Mouse (Mus musculus) hindbrain, postnatal 0 days (tissue): ENCODE data around the gene Gse1. TPM values are rescaled to one million over a fixed set of nuclear protein-coding genes. Genes with fewer than 3 reads are reported as not detected.

Source experiments
- ATAC-seq: fragments of 200-750 bp; cut with Nextera tagmentation; 2 replicates; pipeline ENCODE4 v1.8.0; 2017; ENCODE audit warnings: mild to moderate bottlenecking, moderate TSS enrichment, moderate library complexity
- DNase-seq: peaks from one replicate; pipeline ENCODE4 v3.0.0-alpha.2; 2015; ENCODE audit warnings: low spot score
- H3K27ac ChIP-seq: fragments of 300-500 bp; sonication (generic); 2 replicates; pipeline ENCODE4 v1.5.1; 2014; ENCODE audit warnings: mild to moderate bottlenecking
- H3K27me3 ChIP-seq: fragments of 300-500 bp; sonication (generic); 2 replicates; pipeline ENCODE4 v1.6.1; 2014; ENCODE audit warnings: low read length, mixed read lengths; ENCODE audit not compliant: insufficient read depth
- H3K36me3 ChIP-seq: fragments of 300-500 bp; sonication (generic); 2 replicates; pipeline ENCODE4 v1.6.1; 2014; ENCODE audit warnings: low read length, mixed read lengths; ENCODE audit not compliant: insufficient read depth
- H3K4me1 ChIP-seq: fragments of 300-500 bp; sonication (generic); 2 replicates; pipeline ENCODE4 v1.6.1; 2014; ENCODE audit warnings: antibody characterized with exemption, low read length, mixed read lengths; ENCODE audit not compliant: insufficient read depth
- H3K4me2 ChIP-seq: fragments of 300-500 bp; sonication (generic); 2 replicates; pipeline ENCODE4 v1.6.1; 2014; ENCODE audit warnings: low read depth, mild to moderate bottlenecking, low read length, moderate library complexity, mixed read lengths
- H3K4me3 ChIP-seq: fragments of 300-500 bp; sonication (generic); 2 replicates; pipeline ENCODE4 v1.5.1; 2014; ENCODE audit warnings: low read length
- H3K9ac ChIP-seq: fragments of 300-500 bp; sonication (generic); replicated peaks from 2 replicates; pipeline ENCODE4 v1.6.1; 2014; ENCODE audit warnings: mild to moderate bottlenecking, low read length, moderate library complexity, mixed read lengths
- H3K9me3 ChIP-seq: fragments of 300-500 bp; sonication (generic); 2 replicates; pipeline ENCODE4 v1.6.1; 2016; ENCODE audit warnings: low read length, mixed read lengths
- CTCF ChIP-seq: IDR thresholded peaks from 2 replicates; pipeline ENCODE4 v1.5.1; 2016; ENCODE audit warnings: antibody characterized with exemption, control low read depth, low read depth
- WGBS: fragments of 180-500 bp; shearing (Covaris S2); extraction: QIAGEN DNeasy Blood & Tissue Kit; methylation state at CpG from one replicate; pipeline ENCODE4 v1.1.7; 2014; 5-methylcytosine and 5-hydroxymethylcytosine counted together
- polyA plus RNA-seq: library from polyadenylated mRNA; unstranded; fragments of >200 nt; fragmentation: Nextera tagmentation; extraction: Ambion mirVana; gene quantifications from 2 replicates; pipeline ENCODE4 v1.2.1, GENCODE M21; 2015
- total RNA-seq: library from RNA; depleted of rRNA; stranded (reverse); fragments of >200 nt; gene quantifications from 2 replicates; pipeline ENCODE4 v1.2.3, GENCODE M21; 2014

Gene Gse1
- total and polyA plus RNA-seq, 2 experiments from 2014 or later = 13.4 to 48.3 TPM

GRCm38 (mm10) chr8:120449139-120449538, 220.9 kb downstream of the Gse1 start:
- no peak overlapping the region for H3K4me3 ChIP-seq
- DNase-seq (no peak), ATAC-seq (peak; percentile 15; the same call in 1 of the 2 replicates)
- no peaks in the 10 kb centered on the region for H3K9me3 ChIP-seq
- WGBS = 80% methylated on average over 4 of the region's 4 CpGs
- H3K4me2 ChIP-seq = no peak overlapping the region
- TF ChIP-seq CTCF = no peak
- no peaks in the 10 kb centered on the region for H3K27me3 ChIP-seq
- H3K36me3 ChIP-seq = no peaks in the 10 kb centered on the region
- no peak overlapping the region for H3K9ac ChIP-seq
- H3K27ac ChIP-seq = peak overlapping the region; percentile 36; the same call in 1 of the 2 replicates
- peaks cover 10% of the 10 kb centered on the region; the same call in 1 of the 2 replicates for H3K4me1 ChIP-seq

DNA sequence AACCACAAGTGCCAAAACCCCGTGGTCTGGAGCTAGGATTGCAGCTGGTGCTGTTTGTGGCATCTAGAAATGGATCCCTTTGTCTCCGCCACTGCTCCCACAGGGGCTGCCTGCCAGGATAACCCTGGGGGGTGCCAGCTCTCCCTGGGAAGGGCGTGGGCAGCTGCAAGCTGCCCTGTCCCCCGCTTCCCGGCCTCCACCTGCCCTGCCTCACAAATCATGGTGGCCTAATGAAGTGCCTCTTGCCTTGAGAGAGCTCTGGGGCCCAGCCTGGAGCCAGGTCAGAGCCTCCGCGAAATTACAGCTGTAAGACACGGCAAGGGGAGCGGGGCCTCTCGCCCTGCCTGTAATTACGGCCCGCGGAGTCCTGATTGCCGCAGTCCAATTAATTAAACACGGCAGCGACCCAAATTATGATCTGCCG, 221.4 kb downstream of the Gse1 start:
- H3K27me3 ChIP-seq = no peaks in the 10 kb centered on the region
- no peak overlapping the region for H3K4me3 ChIP-seq
- peak overlapping the region; percentile 36; the same call in 1 of the 2 replicates for H3K27ac ChIP-seq
- TF ChIP-seq CTCF = no peak
- H3K4me2 ChIP-seq = 0 out of 2 replicates have a peak overlapping the region, but pooled peaks have one; percentile 14
- H3K4me1 ChIP-seq = peaks cover 10% of the 10 kb centered on the region; the same call in 1 of the 2 replicates
- no peaks in the 10 kb centered on the region for H3K9me3 ChIP-seq
- DNase-seq = peak; percentile 55
- 23% methylated on average over 17 of the region's 17 CpGs for WGBS
- ATAC-seq = peak; percentile 46; the same call in 1 of the 2 replicates
- H3K36me3 ChIP-seq = no peaks in the 10 kb centered on the region
- no peak overlapping the region; the same call in 1 of the 2 replicates for H3K9ac ChIP-seq

DNA sequence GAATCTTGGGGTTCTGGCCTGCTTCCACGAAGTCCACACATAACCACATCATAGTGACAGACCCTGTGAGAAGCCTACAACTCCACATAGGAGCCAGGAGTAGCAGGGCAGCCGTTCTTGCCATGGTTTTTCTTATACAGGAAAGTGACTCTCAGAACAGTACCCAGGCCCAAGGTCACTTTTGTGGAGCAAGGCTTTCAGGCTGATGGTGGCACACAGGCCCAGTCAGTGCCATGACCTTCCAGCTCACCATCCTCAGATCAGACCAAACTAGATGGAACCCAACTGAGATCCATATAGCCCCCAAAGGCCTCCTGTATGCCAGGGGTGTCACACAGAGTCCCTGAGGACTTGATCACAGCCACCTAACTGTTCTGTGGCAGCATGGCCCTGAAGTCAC, 223.9 kb downstream of the Gse1 start:
- H3K9me3 ChIP-seq = no peaks in the 10 kb centered on the region
- DNase-seq = no peak
- no peak overlapping the region for H3K4me3 ChIP-seq
- 90% methylated on average over 2 of the region's 2 CpGs for WGBS
- no peaks in the 10 kb centered on the region for H3K36me3 ChIP-seq
- peaks cover 10% of the 10 kb centered on the region; the same call in 1 of the 2 replicates for H3K4me1 ChIP-seq
- no peak overlapping the region for H3K27ac ChIP-seq
- TF ChIP-seq CTCF = no peak
- H3K4me2 ChIP-seq = no peak overlapping the region
- no peaks in the 10 kb centered on the region for H3K27me3 ChIP-seq
- no peak for ATAC-seq
- H3K9ac ChIP-seq = no peak overlapping the region

DNA sequence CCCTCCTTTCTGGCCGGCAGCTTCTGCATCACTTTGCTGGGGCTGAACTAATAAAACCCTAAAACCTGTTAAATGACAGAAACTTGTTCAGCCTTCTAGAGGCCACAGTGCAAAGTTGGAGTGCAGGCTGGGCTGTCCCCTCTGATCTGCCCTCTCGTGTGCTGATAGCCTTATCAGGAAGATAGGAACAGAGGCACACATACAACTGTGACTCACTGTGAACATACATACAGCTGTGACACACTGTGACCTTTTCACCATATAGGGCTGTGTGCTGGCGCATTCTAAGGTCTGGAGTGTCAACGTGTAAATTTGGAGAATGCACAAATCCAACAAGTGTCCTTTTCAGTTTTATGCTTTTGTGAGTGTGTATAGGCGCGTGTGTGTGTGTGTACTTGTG, 226.1 kb downstream of the Gse1 start:
- no peaks in the 10 kb centered on the region for H3K27me3 ChIP-seq
- H3K4me1 ChIP-seq = peaks cover 7% of the 10 kb centered on the region; the same call in 1 of the 2 replicates

DNA sequence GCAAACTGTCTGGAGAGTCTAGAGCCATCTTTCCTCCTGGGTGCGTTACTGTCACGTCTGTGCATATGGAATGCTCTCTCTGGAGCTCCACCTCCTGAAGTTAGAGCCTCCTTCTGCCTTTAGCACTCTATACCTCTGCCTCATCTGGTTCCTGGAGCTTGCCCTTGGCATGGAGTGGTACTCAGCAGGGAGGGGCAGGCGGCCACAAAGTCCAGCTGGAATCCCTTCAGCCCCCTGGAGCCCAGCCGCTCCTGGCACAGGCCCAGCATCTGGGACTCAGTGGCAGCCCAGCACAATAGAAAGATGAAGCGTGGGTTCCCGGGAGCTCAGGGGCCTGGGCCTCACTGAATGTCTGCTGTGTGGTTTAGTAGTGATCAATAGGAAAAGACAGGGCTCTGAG, 232.1 kb downstream of the Gse1 start:
- Histone ChIP-seq H3K27ac (peak overlapping the region; percentile 72), H3K9ac (no peak overlapping the region)
- DNase-seq = peak; percentile 61

More for the DNA sequence above, 226.1 kb downstream of the Gse1 start:
- Histone ChIP-seq H3K9me3 (no peaks in the 10 kb centered on the region), H3K27ac (no peak overlapping the region), H3K36me3 (no peaks in the 10 kb centered on the region), H3K4me3 (no peak overlapping the region), H3K4me2 (no peak overlapping the region), H3K9ac (no peak overlapping the region)
- DNase-seq = no peak
- no peak for ATAC-seq
- no peak for TF ChIP-seq CTCF
- WGBS = 80% methylated on average over 6 of the region's 6 CpGs

DNA sequence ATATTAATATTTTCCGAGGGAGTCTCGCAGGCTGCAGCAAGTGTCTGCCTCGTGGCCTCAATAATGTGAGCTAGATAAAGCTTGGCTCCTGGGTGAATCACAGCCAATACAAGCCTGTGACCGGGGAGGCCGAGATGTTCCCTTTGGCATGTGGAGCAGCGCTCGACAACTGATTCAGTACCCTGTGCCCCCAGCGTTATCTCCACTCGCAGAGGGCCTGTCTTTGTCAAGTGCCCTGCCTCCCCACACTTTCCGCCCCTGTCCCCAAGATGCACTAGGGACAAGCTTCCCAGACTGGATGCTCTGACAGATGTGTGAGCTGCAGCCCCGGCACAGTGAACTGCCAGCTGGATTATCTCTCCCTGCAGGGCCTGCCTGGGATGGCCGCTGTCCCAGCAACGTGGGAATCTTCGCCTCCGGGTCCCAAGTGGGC, 233.9 kb downstream of the Gse1 start:
- Histone ChIP-seq H3K4me1 (peaks cover 26% of the 10 kb centered on the region), H3K27ac (no peak overlapping the region), H3K4me3 (no peak overlapping the region), H3K4me2 (no peak overlapping the region), H3K9me3 (no peaks in the 10 kb centered on the region), H3K36me3 (no peaks in the 10 kb centered on the region), H3K27me3 (no peaks in the 10 kb centered on the region), H3K9ac (no peak overlapping the region)
- 26% methylated on average over 15 of the region's 15 CpGs for WGBS
- ATAC-seq (no peak), DNase-seq (no peak)
- no peak for TF ChIP-seq CTCF

More for the DNA sequence above, 232.1 kb downstream of the Gse1 start:
- peaks cover 16% of the 10 kb centered on the region for H3K4me1 ChIP-seq
- no peaks in the 10 kb centered on the region for H3K27me3 ChIP-seq
- no peak for TF ChIP-seq CTCF
- no peak overlapping the region for H3K4me2 ChIP-seq
- peak; percentile 19; the same call in 1 of the 2 replicates for ATAC-seq
- H3K36me3 ChIP-seq = no peaks in the 10 kb centered on the region
- WGBS = 13% methylated on average over 6 of the region's 6 CpGs
- no peaks in the 10 kb centered on the region for H3K9me3 ChIP-seq
- no peak overlapping the region for H3K4me3 ChIP-seq

- TF ChIP-seq CTCF = no peak
- Histone ChIP-seq H3K4me2 (no peak overlapping the region), H3K9me3 (no peaks in the 10 kb centered on the region), H3K9ac (no peak overlapping the region), H3K27ac (no peak overlapping the region), H3K4me3 (no peak overlapping the region), H3K27me3 (no peaks in the 10 kb centered on the region), H3K36me3 (no peaks in the 10 kb centered on the region), H3K4me1 (peaks cover 26% of the 10 kb centered on the region)
- ATAC-seq (no peak), DNase-seq (no peak)
- WGBS = 65% methylated on average over 6 of the region's 6 CpGs
These were observed 234.4 kb downstream of the Gse1 start for GRCm38 (mm10) chr8:120462611-120463010.
